Mouse (Mus musculus): ENCODE measurements around the gene Pcbp3. TPM values are rescaled to one million over a fixed set of nuclear protein-coding genes. Genes with fewer than 3 reads are reported as not detected.

Gene Pcbp3
- total and polyA plus RNA-seq, 3 experiments = not detected

- TF ChIP-seq ELF1 (IDR thresholded peaks at IDR 0.05; ENCODE audit: low read depth, low read length) = no peak
- TF ChIP-seq SMC3 (IDR thresholded peaks at IDR 0.05; ENCODE audit: low read depth, low read length) = peak; percentile 34; the same call in 1 of the 2 replicates
- TF ChIP-seq CTCF (conservative IDR thresholded peaks at IDR 0.05 in 1 of 2, IDR thresholded peaks at IDR 0.05 in 1 of 2; ENCODE audit: low read depth in 2 of 2, low read length in 2 of 2) = peak; percentile 20 to 72; a peak in 2 of 4 replicates
- TF ChIP-seq RAD21 (IDR thresholded peaks at IDR 0.05; ENCODE audit: low read depth, low read length) = peak; percentile 67
- Histone ChIP-seq H3K27ac (ENCODE audit: insufficient read depth, low read depth) (no peak overlapping the region), H3K4me2 (ENCODE audit: insufficient read depth, low read depth, poor library complexity, severe bottlenecking) (no peak overlapping the region), H3K4me1 (ENCODE audit: control insufficient read depth in 1 of 2, insufficient read depth in 2 of 2) (0 out of 4 replicates have a peak, but pooled peaks cover 0 to 2% of the 10 kb centered on the region in 2 experiments), H3K9ac (ENCODE audit: insufficient read depth, low read depth) (no peak overlapping the region), H3K4me3 (replicated peaks in 1 of 3; ENCODE audit: low read depth in 2 of 3, low read length in 2 of 3, poor library complexity in 1 of 3) (no peak overlapping the region), H3K79me2 (replicated peaks; ENCODE audit: control insufficient read depth, extremely low read depth, insufficient read depth, poor library complexity, severe bottlenecking) (no peaks in the 10 kb centered on the region), H3K9me3 (replicated peaks; ENCODE audit: low read length) (no peaks in the 10 kb centered on the region), H3K27me3 (replicated peaks) (peaks cover 92% of the 10 kb centered on the region), H3K36me3 (replicated peaks in 1 of 2; ENCODE audit: control insufficient read depth in 1 of 2, insufficient read depth in 1 of 2, low read length in 1 of 2) (no peaks in the 10 kb centered on the region)
- dilution Hi-C loops (cut with MboI; ENCODE audit: extremely low pct_ligation_motif_present, extremely low pct_unique_long_range_greater_than_20kb, low sequenced_read_pairs) (no loop called here), in situ Hi-C loops (cut with MboI; ENCODE audit: low pct_ligation_motif_present, low pct_unique_long_range_greater_than_20kb, low sequenced_read_pairs) (no loop called here)
- peak; percentile 38 for DNase-seq (ENCODE audit: extremely low read depth)
Measured at GRCm38 (mm10) chr10:76728369-76728768, 233.3 kb downstream of the Pcbp3 start.

DNA sequence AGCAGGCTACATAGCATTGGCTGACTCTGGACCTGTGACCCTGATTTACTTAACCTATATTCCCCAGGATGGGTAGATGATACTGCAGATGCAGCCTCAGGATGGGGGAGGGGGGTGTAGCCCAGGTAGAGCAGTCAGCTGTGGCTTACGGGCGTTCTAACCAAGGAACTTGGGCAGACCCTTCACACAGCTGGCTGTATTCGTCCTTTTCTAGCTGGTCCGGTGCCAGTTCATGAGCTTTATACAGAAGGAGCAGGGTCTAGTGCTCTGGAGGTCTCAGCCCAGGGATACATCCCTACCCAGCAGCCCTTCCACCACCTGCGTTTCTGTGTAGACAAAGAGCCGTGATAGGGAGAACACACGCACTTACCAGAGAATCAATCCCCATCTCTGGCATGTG lies 234.4 kb downstream of the Pcbp3 start:
- Histone ChIP-seq H3K9me3 (replicated peaks; ENCODE audit: low read length) (no peaks in the 10 kb centered on the region), H3K27me3 (replicated peaks) (peaks cover 92% of the 10 kb centered on the region), H3K4me1 (ENCODE audit: control insufficient read depth in 1 of 2, insufficient read depth in 2 of 2) (0 out of 4 replicates have a peak, but pooled peaks cover 0 to 2% of the 10 kb centered on the region in 2 experiments), H3K4me2 (ENCODE audit: insufficient read depth, low read depth, poor library complexity, severe bottlenecking) (no peak overlapping the region), H3K9ac (ENCODE audit: insufficient read depth, low read depth) (no peak overlapping the region), H3K36me3 (replicated peaks in 1 of 2; ENCODE audit: control insufficient read depth in 1 of 2, insufficient read depth in 1 of 2, low read length in 1 of 2) (no peaks in the 10 kb centered on the region), H3K4me3 (replicated peaks in 1 of 3; ENCODE audit: low read depth in 2 of 3, low read length in 2 of 3, poor library complexity in 1 of 3) (no peak overlapping the region), H3K27ac (ENCODE audit: insufficient read depth, low read depth) (no peak overlapping the region), H3K79me2 (replicated peaks; ENCODE audit: control insufficient read depth, extremely low read depth, insufficient read depth, poor library complexity, severe bottlenecking) (no peaks in the 10 kb centered on the region)
- DNase-seq (ENCODE audit: extremely low read depth) = no peak
- no peak for TF ChIP-seq IRF4 (IDR thresholded peaks at IDR 0.05; ENCODE audit: low read depth, low read length)
- dilution Hi-C loops (cut with MboI; ENCODE audit: extremely low pct_ligation_motif_present, extremely low pct_unique_long_range_greater_than_20kb, low sequenced_read_pairs) = no loop called here
- in situ Hi-C loops (cut with MboI; ENCODE audit: low pct_ligation_motif_present, low pct_unique_long_range_greater_than_20kb, low sequenced_read_pairs) = no loop called here

DNA sequence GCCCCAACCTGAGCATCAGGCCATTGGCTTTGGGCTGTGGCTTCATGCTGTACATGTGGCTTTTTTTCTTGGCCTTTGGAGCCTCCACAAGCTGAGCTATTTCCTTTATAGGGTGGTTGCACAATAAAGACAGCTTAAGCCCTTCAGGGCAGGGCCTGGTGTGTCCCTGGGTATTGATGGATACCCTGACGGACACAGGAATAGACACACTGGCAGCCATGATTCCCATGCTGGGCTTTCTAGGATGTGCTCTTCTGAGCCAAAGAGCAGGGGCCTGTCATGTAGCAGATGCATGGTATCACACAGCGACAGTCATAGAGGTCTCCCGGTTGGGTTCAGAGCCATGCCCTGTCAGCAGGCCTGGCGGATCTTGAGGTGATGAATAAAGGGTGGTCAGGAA lies 234.8 kb downstream of the Pcbp3 start:
- no peaks in the 10 kb centered on the region for H3K9me3 ChIP-seq (replicated peaks; ENCODE audit: low read length)
- no peak overlapping the region for H3K9ac ChIP-seq (ENCODE audit: insufficient read depth, low read depth)
- H3K79me2 ChIP-seq (replicated peaks; ENCODE audit: control insufficient read depth, extremely low read depth, insufficient read depth, poor library complexity, severe bottlenecking) = no peaks in the 10 kb centered on the region
- H3K4me2 ChIP-seq (ENCODE audit: insufficient read depth, low read depth, poor library complexity, severe bottlenecking) = no peak overlapping the region
- no peak overlapping the region for H3K4me3 ChIP-seq (replicated peaks in 1 of 3; ENCODE audit: low read depth in 2 of 3, low read length in 2 of 3, poor library complexity in 1 of 3)
- H3K27ac ChIP-seq (ENCODE audit: insufficient read depth, low read depth) = no peak overlapping the region
- 0 out of 4 replicates have a peak, but pooled peaks cover 0 to 2% of the 10 kb centered on the region in 2 experiments for H3K4me1 ChIP-seq (ENCODE audit: control insufficient read depth in 1 of 2, insufficient read depth in 2 of 2)
- in situ Hi-C loops (cut with MboI; ENCODE audit: low pct_ligation_motif_present, low pct_unique_long_range_greater_than_20kb, low sequenced_read_pairs) = no loop called here
- peaks cover 92% of the 10 kb centered on the region for H3K27me3 ChIP-seq (replicated peaks)
- dilution Hi-C loops (cut with MboI; ENCODE audit: extremely low pct_ligation_motif_present, extremely low pct_unique_long_range_greater_than_20kb, low sequenced_read_pairs) = no loop called here
- no peak for TF ChIP-seq TCF12 (IDR thresholded peaks at IDR 0.05; ENCODE audit: low read depth, low read length)
- no peak for TF ChIP-seq SMC3 (IDR thresholded peaks at IDR 0.05; ENCODE audit: low read depth, low read length)
- TF ChIP-seq SIN3A (IDR thresholded peaks at IDR 0.05; ENCODE audit: low read length) = no peak
- TF ChIP-seq TBP (conservative IDR thresholded peaks at IDR 0.05; ENCODE audit: low read depth, low read length) = no peak
- TF ChIP-seq ZMIZ1 (IDR thresholded peaks at IDR 0.05; ENCODE audit: low read depth, low read length) = no peak
- no peak for TF ChIP-seq ELF1 (IDR thresholded peaks at IDR 0.05; ENCODE audit: low read depth, low read length)
- TF ChIP-seq JUND (conservative IDR thresholded peaks at IDR 0.05; ENCODE audit: low read depth, low read length) = no peak
- TF ChIP-seq MEF2A (IDR thresholded peaks at IDR 0.05; ENCODE audit: borderline replicate concordance, low read depth, low read length) = no peak
- no peak for TF ChIP-seq RCOR1 (conservative IDR thresholded peaks at IDR 0.05; ENCODE audit: low read depth, low read length)
- TF ChIP-seq ETS1 (conservative IDR thresholded peaks at IDR 0.05; ENCODE audit: low read depth, low read length) = no peak
- no peak for TF ChIP-seq MAFK (IDR thresholded peaks at IDR 0.05; ENCODE audit: insufficient replicate concordance, low read length)
- no peak for TF ChIP-seq IRF4 (IDR thresholded peaks at IDR 0.05; ENCODE audit: low read depth, low read length)
- TF ChIP-seq USF1 (IDR thresholded peaks at IDR 0.05; ENCODE audit: low read depth, low read length) = no peak
- no peak for TF ChIP-seq E2F4 (IDR thresholded peaks at IDR 0.05; ENCODE audit: insufficient replicate concordance, low read depth, low read length)
- TF ChIP-seq CTCF (conservative IDR thresholded peaks at IDR 0.05 in 1 of 2, IDR thresholded peaks at IDR 0.05 in 1 of 2; ENCODE audit: low read depth in 2 of 2, low read length in 2 of 2) = no peak
- TF ChIP-seq MXI1 (IDR thresholded peaks at IDR 0.05; ENCODE audit: low read depth, low read length) = no peak
- TF ChIP-seq BHLHE40 (IDR thresholded peaks at IDR 0.05; ENCODE audit: low read depth, low read length) = no peak
- TF ChIP-seq HCFC1 (IDR thresholded peaks at IDR 0.05; ENCODE audit: low read depth, low read length) = no peak
- TF ChIP-seq ZKSCAN1 (IDR thresholded peaks at IDR 0.05; ENCODE audit: borderline replicate concordance, low read depth, low read length) = no peak
- no peak for TF ChIP-seq CHD2 (IDR thresholded peaks at IDR 0.05; ENCODE audit: low read length)
- H3K36me3 ChIP-seq (replicated peaks in 1 of 2; ENCODE audit: control insufficient read depth in 1 of 2, insufficient read depth in 1 of 2, low read length in 1 of 2) = no peaks in the 10 kb centered on the region
- DNase-seq (ENCODE audit: extremely low read depth) = no peak

Data from CH12.LX (cell line).